8 mouse cellular contexts compared by ENCODE assay signal in the genomic region with DNA sequence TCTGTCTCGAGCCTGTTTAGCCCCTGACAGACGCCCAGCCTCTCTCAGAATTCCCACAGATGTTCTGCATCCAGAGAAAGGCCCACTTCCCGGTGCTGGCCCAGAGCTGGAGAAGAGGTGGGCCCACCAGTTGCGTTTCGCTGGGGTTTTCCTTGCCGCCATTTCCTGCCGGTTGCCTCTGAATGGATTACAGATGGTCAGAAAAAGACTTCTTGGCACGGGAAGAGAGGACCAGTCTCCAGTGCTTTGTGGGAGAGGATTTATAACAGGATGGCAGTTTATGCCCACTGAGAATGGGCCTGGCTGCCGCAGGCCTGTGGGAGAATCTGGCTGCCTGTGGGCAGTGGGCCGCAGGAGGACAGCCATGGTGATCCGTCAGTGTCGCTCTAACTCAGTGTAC. TPM values are rescaled to one million over a fixed set of nuclear protein-coding genes. Genes with fewer than 3 reads are reported as not detected.
DNase-seq lines count a peak whose midpoint lies in the region; ATAC-seq and TF ChIP-seq lines count a peak whose summit lies in the region.

No protein-coding gene starts in this region.

- TF ChIP-seq CTCF in kidney, adult 2 months (conservative IDR thresholded peaks at IDR 0.05; ENCODE audit: insufficient read depth, insufficient read length, low read depth, low read length), result no peak
- no peak for TF ChIP-seq CTCF in thymus, adult 2 months (IDR thresholded peaks at IDR 0.05; ENCODE audit: borderline replicate concordance, control insufficient read depth, extremely low read depth, insufficient read depth, low read length, poor library complexity)

- 0 out of 2 replicates have a peak overlapping the region, but pooled peaks have one; percentile 3 for H3K4me2 ChIP-seq in hindbrain, embryonic 15.5 days
- H3K4me2 ChIP-seq in midbrain, embryonic 16.5 days (ENCODE audit: low read length), result no peak overlapping the region

- H3K27me3 ChIP-seq in kidney, adult 2 months (replicated peaks; ENCODE audit: control insufficient read depth, insufficient read depth, low read length), result no peaks in the 10 kb centered on the region
- no peaks in the 10 kb centered on the region for H3K27me3 ChIP-seq in hindbrain, embryonic 15.5 days
- no peaks in the 10 kb centered on the region for H3K27me3 ChIP-seq in midbrain, embryonic 16.5 days (ENCODE audit: control insufficient read depth, insufficient read depth, low read depth, low read length)
- H3K27me3 ChIP-seq in thymus, adult 2 months (ENCODE audit: control insufficient read depth, insufficient read depth, low read length), result no peaks in the 10 kb centered on the region

- no peak overlapping the region for H3K4me3 ChIP-seq in kidney, adult 2 months (ENCODE audit: insufficient read depth, low read depth, low read length)
- no peak overlapping the region for H3K4me3 ChIP-seq in hindbrain, embryonic 15.5 days
- H3K4me3 ChIP-seq in midbrain, embryonic 16.5 days (ENCODE audit: low read depth, low read length), result no peak overlapping the region
- H3K4me3 ChIP-seq in thymus, adult 2 months (ENCODE audit: control insufficient read depth, insufficient read depth, low read length), result no peak overlapping the region

- no peak for TF ChIP-seq POLR2A in kidney, adult 2 months (IDR thresholded peaks at IDR 0.05; ENCODE audit: low read depth, low read length)
- no peak for TF ChIP-seq POLR2A in thymus, adult 2 months (IDR thresholded peaks at IDR 0.05; ENCODE audit: control insufficient read depth, extremely low read depth, insufficient read depth, low read length, poor library complexity)

- ATAC-seq in hindbrain, embryonic 15.5 days (ENCODE audit: low FRiP score, low read depth), result peak; percentile 72
- ATAC-seq in midbrain, embryonic 16.5 days, result no peak

- H3K36me3 ChIP-seq in kidney, adult 2 months (ENCODE audit: control insufficient read depth, insufficient read depth, low read length), result no peaks in the 10 kb centered on the region
- H3K36me3 ChIP-seq in hindbrain, embryonic 15.5 days, result no peaks in the 10 kb centered on the region
- H3K36me3 ChIP-seq in midbrain, embryonic 16.5 days (ENCODE audit: control insufficient read depth, insufficient read depth, low read length), result no peaks in the 10 kb centered on the region
- no peaks in the 10 kb centered on the region for H3K36me3 ChIP-seq in thymus, adult 2 months (ENCODE audit: control insufficient read depth, insufficient read depth, low read length)

- 49% methylated on average over 12 of the region's 12 CpGs for WGBS in kidney, adult 2 months
- 17% methylated on average over 12 of the region's 12 CpGs for WGBS in hindbrain, embryonic 15.5 days
- 33% methylated on average over 12 of the region's 12 CpGs for WGBS in midbrain, embryonic 16.5 days
- 92% methylated on average over 12 of the region's 12 CpGs for WGBS in thymus, adult 2 months

- no peak overlapping the region for H3K27ac ChIP-seq in kidney, adult 2 months (ENCODE audit: insufficient read depth, low read depth, low read length)
- H3K27ac ChIP-seq in hindbrain, embryonic 15.5 days (replicated peaks), result peak overlapping the region; percentile 6; the same call in 1 of the 2 replicates
- 0 out of 2 replicates have a peak overlapping the region, but pooled peaks have one; percentile 39 for H3K27ac ChIP-seq in midbrain, embryonic 16.5 days (ENCODE audit: low read length)
- no peak overlapping the region for H3K27ac ChIP-seq in thymus, adult 2 months (ENCODE audit: control insufficient read depth, insufficient read depth, low read length)

- no peak overlapping the region for H3K9ac ChIP-seq in hindbrain, embryonic 15.5 days
- no peak overlapping the region for H3K9ac ChIP-seq in midbrain, embryonic 16.5 days (ENCODE audit: low read depth, low read length)

- H3K9me3 ChIP-seq in hindbrain, embryonic 15.5 days, result no peaks in the 10 kb centered on the region
- H3K9me3 ChIP-seq in midbrain, embryonic 16.5 days (replicated peaks; ENCODE audit: control insufficient read depth, low read length, poor library complexity, severe bottlenecking), result no peaks in the 10 kb centered on the region

- H3K4me1 ChIP-seq in kidney, adult 2 months (ENCODE audit: control insufficient read depth, insufficient read depth, low read length), result no peaks in the 10 kb centered on the region
- peaks cover 14% of the 10 kb centered on the region for H3K4me1 ChIP-seq in hindbrain, embryonic 15.5 days (replicated peaks)
- peaks cover 11% of the 10 kb centered on the region for H3K4me1 ChIP-seq in midbrain, embryonic 16.5 days (ENCODE audit: control insufficient read depth, insufficient read depth, low read length)
- H3K4me1 ChIP-seq in thymus, adult 2 months (replicated peaks; ENCODE audit: control insufficient read depth, insufficient read depth, low read length), result peaks cover 21% of the 10 kb centered on the region

- peak; percentile 21 for DNase-seq in kidney, adult 2 months
- no peak for DNase-seq in kidney, adult 18-20 months
- peak; percentile 66 for DNase-seq in cerebellum, adult 9-11 months
- no peak for DNase-seq in right cerebral cortex, postnatal 25 days
- no peak for DNase-seq in gastrocnemius, adult 18-20 months (ENCODE audit: low spot score)
- no peak for DNase-seq in thymus, adult 2 months

RNA-seq across cellular contexts. Expression of gene Atxn7l1, which starts 15.0 kb away (rescaled TPM):
- polyA plus RNA-seq in kidney, adult 2 months (2012; rRNA removed), result 22.0 and 23.7 TPM in 2 replicates
- polyA plus RNA-seq in hindbrain, embryonic 15.5 days (2015; fragmentation: Nextera tagmentation; extraction: Ambion mirVana), result 19.3 and 23.6 TPM in 2 replicates
- polyA plus RNA-seq in midbrain, embryonic 16.5 days (2015; fragmentation: Nextera tagmentation; extraction: Ambion mirVana), result 21.3 and 25.0 TPM in 2 replicates
- 10 to 100 TPM; 15.2 to 16.9 TPM for total RNA-seq in gastrocnemius, adult 18-20 months (2021)
- polyA plus RNA-seq in thymus, adult 2 months (2012; rRNA removed), result 129 and 141 TPM in 2 replicates

Comparison
In these comparisons a context has a peak if more than half of its experiments do, and no peak if none do; other contexts are left out.
1. DNase-seq: peak in kidney, adult 2 months (single experiment) and cerebellum, adult 9-11 months (single experiment); none in kidney, adult 18-20 months (single experiment), right cerebral cortex, postnatal 25 days (single experiment), gastrocnemius, adult 18-20 months (single experiment) and thymus, adult 2 months (single experiment).
2. H3K27ac ChIP-seq: peak in hindbrain, embryonic 15.5 days (single experiment) and midbrain, embryonic 16.5 days (single experiment); none in kidney, adult 2 months (single experiment) and thymus, adult 2 months (single experiment).